Mouse (Mus musculus) embryonic fibroblast, embryonic 13.5 days (primary cell): ENCODE measurements around the gene Tbc1d13.

Source experiments
- CTCF ChIP-seq: IDR thresholded peaks from 2 replicates; pipeline ENCODE4 v1.5.1; 2011; ENCODE audit warnings: mild to moderate bottlenecking, control low read depth, low read length, moderate library complexity, borderline replicate concordance; ENCODE audit not compliant: insufficient read depth
- POLR2A ChIP-seq: IDR thresholded peaks from 2 replicates; pipeline ENCODE4 v1.6.1; 2011; ENCODE audit warnings: low read depth, mild to moderate bottlenecking, control low read depth, low read length, moderate library complexity

- no peak for TF ChIP-seq CTCF
- no peak for TF ChIP-seq POLR2A
Observed at GRCm38 (mm10) chr2:30136458-30136857, 2.9 kb downstream of the Tbc1d13 start.
